Mouse (Mus musculus) embryonic facial prominence, embryonic 13.5 days (tissue): Measurements from ENCODE around the gene Tmem200a. TPM values are rescaled to one million over a fixed set of nuclear protein-coding genes. Genes with fewer than 3 reads are reported as not detected.

Experiments used
- polyA plus RNA-seq: library from polyadenylated mRNA; unstranded; fragments of >200 nt; fragmentation: Nextera tagmentation; extraction: Ambion mirVana; gene quantifications from 2 replicates; pipeline ENCODE4 v1.2.1, GENCODE M21; 2015

Tmem200a gene
- polyA plus RNA-seq, 1 experiment from 2014 or later = 18.5 TPM

Other genes with a start within 250 kb of the Tmem200a start
- gene Gm9767, start 797 bp downstream of the Tmem200a start, polyA plus RNA-seq = 0.59 and 0.95 TPM in 2 replicates
- 0.15 TPM in 1 of 2 replicates, not detected in the other for gene Samd3, start 150.7 kb upstream of the Tmem200a start, polyA plus RNA-seq